Mouse (Mus musculus) cortical plate, adult 2 months (tissue): ENCODE measurements around the gene Dgke. TPM values are rescaled to one million over a fixed set of nuclear protein-coding genes. Genes with fewer than 3 reads are reported as not detected.
"Not testable (repeated sequence)": the region's sequence is repeated elsewhere in the genome, so short reads cannot be mapped to it uniquely, and the experiment has no call there.

Source experiments
- H3K27ac ChIP-seq: fragments of 200-500 bp; 2 replicates; pipeline ENCODE4 v1.5.1; 2012; ENCODE audit warnings: low read length, control low read depth, inconsistent platforms; ENCODE audit not compliant: insufficient read depth
- H3K4me1 ChIP-seq: fragments of 200-500 bp; 2 replicates; pipeline ENCODE4 v1.6.1; 2011; ENCODE audit warnings: low read length; ENCODE audit not compliant: control insufficient read depth, insufficient read depth
- H3K4me3 ChIP-seq: fragments of 200-500 bp; 2 replicates; pipeline ENCODE4 v1.5.1; 2011; ENCODE audit warnings: mild to moderate bottlenecking, low read length, control low read depth; ENCODE audit not compliant: insufficient read depth
- CTCF ChIP-seq: fragments of 200-500 bp; IDR thresholded peaks from 2 replicates; pipeline ENCODE4 v1.5.1; 2011; ENCODE audit warnings: mild to moderate bottlenecking, control low read depth, low read length; ENCODE audit not compliant: insufficient read depth; ENCODE audit errors: extremely low read depth
- POLR2A ChIP-seq: fragments of 200-500 bp; IDR thresholded peaks from 2 replicates; pipeline ENCODE4 v1.6.1; 2011; ENCODE audit warnings: mild to moderate bottlenecking, low read length, control low read depth; ENCODE audit not compliant: insufficient read depth; ENCODE audit errors: extremely low read depth
- polyA plus RNA-seq: library from polyadenylated mRNA; depleted of rRNA; stranded (reverse); fragments of >200 nt; gene quantifications from 2 replicates; pipeline ENCODE4 v1.2.3, GENCODE M21; 2012

Dgke gene
- polyA plus RNA-seq, 1 experiment: 35.3 TPM

DNA sequence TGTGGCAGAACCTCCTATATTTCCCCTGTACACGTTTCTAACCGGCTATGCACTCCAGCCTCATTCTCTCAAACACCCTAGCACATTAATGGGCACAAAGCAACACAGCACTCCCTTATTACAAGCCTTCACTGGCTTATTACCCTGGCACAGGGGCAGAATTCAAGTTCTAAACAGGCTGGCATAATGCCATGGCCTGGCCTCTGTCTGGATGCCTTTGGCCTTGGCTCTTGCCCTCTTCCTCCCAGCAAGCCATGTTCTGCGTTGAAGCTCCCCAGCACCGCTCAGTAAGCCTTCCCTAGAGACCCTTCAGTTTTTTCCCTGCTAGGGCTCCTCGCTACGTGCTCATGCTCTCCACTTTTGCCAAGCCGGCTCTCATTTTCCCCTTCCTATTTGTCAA lies 23.6 kb downstream of the Dgke start:
- H3K27ac ChIP-seq: no peak overlapping the region
- TF ChIP-seq CTCF: no peak
- no peak for TF ChIP-seq POLR2A
- H3K4me3 ChIP-seq: no peak overlapping the region
- peaks cover 3% of the 10 kb centered on the region; the same call in 1 of the 2 replicates for H3K4me1 ChIP-seq

DNA sequence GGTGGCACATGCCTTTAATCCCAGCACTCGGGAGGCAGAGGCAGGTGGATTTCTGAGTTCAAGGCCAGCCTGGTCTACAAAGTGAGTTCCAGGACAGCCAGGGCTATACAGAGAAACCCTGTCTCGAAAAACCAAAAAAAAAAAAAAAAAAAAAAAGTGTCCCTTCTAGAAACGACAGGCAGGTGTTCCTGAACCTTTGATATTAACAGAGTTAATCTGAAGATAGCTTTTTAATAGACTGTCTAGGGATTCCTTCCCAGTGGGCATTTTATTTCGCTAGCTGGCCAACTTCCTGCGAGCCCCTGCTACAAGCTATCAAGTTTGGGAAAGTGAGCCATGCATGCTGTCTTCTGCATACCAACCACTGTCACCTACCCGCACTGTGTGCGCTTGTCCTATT lies 25.6 kb downstream of the Dgke start:
- not testable (repeated sequence) for H3K4me3 ChIP-seq, H3K4me1 ChIP-seq, H3K27ac ChIP-seq

DNA sequence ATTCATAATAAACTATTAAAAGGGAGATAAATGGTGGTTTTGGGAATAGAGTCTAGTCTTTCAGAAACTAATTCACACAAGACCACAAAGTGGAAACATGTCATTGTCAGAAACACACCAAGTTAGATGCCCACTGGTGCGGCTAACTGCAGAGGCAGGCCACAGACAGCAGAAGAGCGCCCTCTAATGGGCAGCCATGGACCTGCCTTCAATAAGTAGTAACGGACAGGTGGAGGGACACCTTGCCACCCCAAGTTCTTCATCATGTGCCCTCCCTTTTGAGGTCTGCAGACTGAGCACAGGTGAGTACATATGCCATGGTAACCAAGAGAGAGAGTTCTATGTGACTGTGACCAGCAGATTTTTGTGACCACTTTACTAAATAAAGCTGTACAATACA lies 27.3 kb downstream of the Dgke start:
- Histone ChIP-seq H3K4me1 (peaks cover 3% of the 10 kb centered on the region; the same call in 1 of the 2 replicates), H3K27ac (no peak overlapping the region), H3K4me3 (no peak overlapping the region)
- TF ChIP-seq POLR2A (no peak), CTCF (peak; percentile 80)

DNA sequence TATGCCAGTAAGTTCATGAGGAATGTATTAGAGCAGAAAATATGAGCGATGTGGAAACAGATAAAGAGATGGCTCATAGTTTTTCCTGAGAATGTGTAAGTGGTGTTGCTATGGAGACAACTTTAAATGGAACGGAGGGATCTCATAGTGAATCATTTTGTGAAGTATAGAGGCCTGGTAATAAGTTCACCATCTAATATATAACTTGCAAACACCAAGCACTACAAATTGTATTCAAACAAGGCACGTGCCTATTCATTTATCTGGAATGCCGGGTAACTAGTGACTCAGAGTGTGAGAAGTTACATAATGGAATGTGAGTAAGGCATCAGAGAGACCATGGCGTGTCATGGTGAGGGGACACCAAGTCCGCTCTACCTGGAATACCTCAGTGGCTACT lies 28.2 kb downstream of the Dgke start:
- Histone ChIP-seq H3K4me1 (peaks cover 3% of the 10 kb centered on the region; the same call in 1 of the 2 replicates), H3K27ac (no peak overlapping the region), H3K4me3 (no peak overlapping the region)
- TF ChIP-seq CTCF: no peak
- no peak for TF ChIP-seq POLR2A

DNA sequence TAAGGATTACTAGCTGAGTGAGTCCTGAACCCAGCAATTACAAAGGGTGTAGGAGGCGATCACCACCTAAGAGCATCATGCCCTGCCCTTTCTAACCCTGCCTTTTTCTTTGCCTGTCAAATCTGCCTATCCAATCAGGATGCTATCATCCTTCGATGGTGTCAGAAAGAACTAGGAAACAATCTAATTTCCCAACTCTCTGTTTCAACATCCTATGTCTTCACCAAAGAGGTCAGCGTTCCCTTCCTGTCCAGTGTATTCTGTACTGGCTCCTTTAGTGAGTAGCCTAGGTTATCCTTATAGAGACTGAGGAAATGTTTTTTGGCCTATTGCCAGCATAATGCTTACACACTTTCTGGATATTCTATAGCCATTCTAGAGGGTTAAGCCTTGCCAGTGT lies 31.1 kb downstream of the Dgke start:
- Histone ChIP-seq H3K27ac (no peak overlapping the region), H3K4me3 (no peak overlapping the region)
- no peak for TF ChIP-seq POLR2A
- no peak for TF ChIP-seq CTCF

DNA sequence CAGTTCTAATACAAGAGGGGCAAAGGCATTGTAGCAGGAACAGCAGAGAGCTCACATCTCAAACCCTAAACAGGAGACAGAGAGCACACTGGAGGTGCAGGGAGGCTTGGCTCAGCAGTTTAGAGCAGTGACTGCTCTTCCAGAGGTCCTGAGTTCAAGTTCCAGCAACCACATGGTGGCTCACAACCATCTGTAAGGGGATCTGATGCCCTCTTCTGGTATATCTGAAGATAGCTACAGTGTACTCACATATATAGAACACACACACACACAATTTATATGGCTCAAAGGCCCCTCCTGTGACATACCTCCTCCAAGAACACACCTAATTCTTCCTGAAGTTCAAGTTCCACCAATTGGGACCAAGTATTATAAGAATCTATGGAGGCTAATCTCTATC lies 32.1 kb downstream of the Dgke start:
- peaks cover 3% of the 10 kb centered on the region; the same call in 1 of the 2 replicates for H3K4me1 ChIP-seq
- TF ChIP-seq CTCF: no peak
- no peak for TF ChIP-seq POLR2A
- H3K4me3 ChIP-seq: no peak overlapping the region
- no peak overlapping the region for H3K27ac ChIP-seq

More for the DNA sequence above, 31.1 kb downstream of the Dgke start:
- H3K4me1 ChIP-seq: peaks cover 3% of the 10 kb centered on the region; the same call in 1 of the 2 replicates

DNA sequence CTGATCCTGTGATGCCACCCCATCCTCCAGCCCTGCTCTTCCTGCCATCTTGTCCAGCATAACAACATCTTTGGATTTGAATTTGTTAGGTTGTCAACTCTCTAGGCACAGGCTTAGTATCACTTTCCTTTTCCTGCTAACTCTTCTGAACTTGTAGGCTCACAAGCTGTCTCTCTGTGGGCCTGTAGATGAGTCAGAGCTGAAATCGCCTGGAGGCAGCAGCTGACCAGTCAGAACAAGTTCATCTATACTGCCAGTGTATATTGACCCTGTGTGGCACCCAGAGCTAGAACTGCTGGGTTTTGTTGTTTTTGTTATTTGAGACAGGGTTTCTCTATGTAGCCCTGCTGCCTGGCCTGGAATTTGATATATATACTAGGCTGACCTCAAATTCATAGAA lies 35.5 kb downstream of the Dgke start:
- no peak overlapping the region for H3K27ac ChIP-seq
- H3K4me1 ChIP-seq: no peaks in the 10 kb centered on the region
- no peak overlapping the region for H3K4me3 ChIP-seq
- no peak for TF ChIP-seq POLR2A
- TF ChIP-seq CTCF: no peak

DNA sequence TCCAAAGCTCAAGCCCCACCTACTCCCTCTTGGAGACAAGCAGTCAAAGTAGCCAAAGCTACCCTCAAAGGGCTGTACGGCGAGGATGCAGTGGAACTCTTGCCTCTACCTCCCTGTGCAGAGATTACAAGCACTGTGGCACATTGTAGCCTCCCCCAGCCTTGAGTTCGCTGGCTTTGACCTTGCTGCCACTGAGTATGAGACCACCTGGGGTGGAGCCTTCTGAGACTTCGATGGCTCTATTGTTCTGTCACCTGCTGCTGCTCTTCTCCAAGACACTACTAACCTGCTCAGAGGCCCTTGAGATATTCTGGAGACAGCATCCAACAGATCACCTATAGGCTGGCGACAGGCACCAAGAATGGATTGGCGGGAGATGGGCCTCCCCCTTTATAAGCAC lies 36.1 kb downstream of the Dgke start:
- Histone ChIP-seq H3K27ac (no peak overlapping the region), H3K4me1 (no peaks in the 10 kb centered on the region), H3K4me3 (no peak overlapping the region)
- TF ChIP-seq CTCF (no peak), POLR2A (no peak)

DNA sequence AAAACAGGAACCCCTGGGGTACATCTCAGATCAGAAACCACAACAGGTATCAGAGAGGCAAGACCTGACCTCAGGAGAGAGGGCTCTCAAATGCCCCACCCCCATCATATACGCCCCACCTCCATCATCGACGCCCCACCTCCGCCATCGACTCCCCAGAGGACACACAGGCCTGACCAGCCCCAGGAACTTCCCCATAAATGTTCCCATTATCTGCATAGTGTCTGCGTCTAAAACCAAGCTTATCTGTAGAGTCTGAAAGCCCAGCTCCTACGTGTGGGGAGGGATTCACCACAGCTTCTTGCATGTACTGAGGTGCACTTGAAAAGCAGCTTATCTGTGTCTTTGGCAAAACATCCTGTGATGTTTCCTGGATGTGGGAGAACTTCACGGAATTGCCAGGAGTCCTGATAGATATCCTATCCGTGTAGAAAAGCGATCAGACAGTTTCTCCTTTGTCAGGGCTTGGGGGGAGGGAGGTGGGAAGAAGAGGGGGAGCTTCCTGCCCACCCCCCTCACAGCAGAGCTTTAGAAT lies 37.7 kb downstream of the Dgke start:
- TF ChIP-seq CTCF (no peak), POLR2A (no peak)

DNA sequence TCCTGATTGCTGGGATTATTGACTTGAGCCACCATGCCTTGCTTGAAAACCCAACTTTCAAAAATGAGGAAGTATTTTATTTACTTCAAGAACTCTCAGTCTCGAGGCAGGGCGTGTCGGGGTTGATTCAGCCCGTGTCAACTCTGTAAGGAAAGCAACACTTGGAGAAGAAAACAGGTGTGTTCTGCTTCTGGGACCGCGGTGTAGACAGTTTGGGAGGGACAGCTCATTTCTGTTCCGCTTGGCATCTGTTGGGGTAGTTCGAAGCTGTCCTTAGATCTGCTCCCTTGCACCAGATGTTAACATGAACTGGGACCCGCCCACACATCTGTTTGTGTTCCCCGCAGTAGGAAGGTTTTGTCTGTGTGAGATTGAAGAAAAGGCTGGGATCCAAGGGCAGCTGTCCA lies 38.7 kb downstream of the Dgke start:
- no peak for TF ChIP-seq POLR2A
- Histone ChIP-seq H3K4me3 (no peak overlapping the region), H3K4me1 (no peaks in the 10 kb centered on the region), H3K27ac (no peak overlapping the region)

More for the DNA sequence above, 37.7 kb downstream of the Dgke start:
- Histone ChIP-seq H3K27ac (no peak overlapping the region), H3K4me3 (no peak overlapping the region), H3K4me1 (no peaks in the 10 kb centered on the region)

DNA sequence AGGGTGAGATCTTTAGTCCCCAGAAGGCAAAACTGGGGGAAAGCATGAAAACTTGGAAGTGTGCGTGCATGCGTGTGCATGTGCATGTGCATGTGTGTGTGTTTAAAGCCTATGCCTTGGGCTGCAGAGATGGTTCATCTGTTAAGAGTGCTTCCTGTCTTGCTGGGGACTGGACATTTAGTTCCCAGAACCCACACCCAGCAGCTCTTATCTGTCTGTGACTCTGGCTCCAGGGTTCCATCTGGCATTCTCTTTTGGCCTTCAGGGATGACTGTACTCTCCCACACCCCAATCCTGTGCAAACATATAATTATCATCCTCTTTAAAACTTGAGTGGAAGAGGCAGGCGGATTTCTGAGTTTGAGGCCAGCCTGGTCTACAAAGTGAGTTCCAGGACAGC lies 40.5 kb downstream of the Dgke start:
- H3K4me1 ChIP-seq: no peaks in the 10 kb centered on the region
- TF ChIP-seq POLR2A (no peak), CTCF (no peak)
- no peak overlapping the region for H3K4me3 ChIP-seq
- no peak overlapping the region for H3K27ac ChIP-seq
